Mouse (Mus musculus) A20 (cell line): ENCODE results near the gene Bbip1.

Experiments used
- DNase-seq: peaks from one replicate; pipeline ENCODE4 v3.0.0-alpha.2; 2011; ENCODE audit warnings: low read depth, low spot score

Gene Bbip1

DNA sequence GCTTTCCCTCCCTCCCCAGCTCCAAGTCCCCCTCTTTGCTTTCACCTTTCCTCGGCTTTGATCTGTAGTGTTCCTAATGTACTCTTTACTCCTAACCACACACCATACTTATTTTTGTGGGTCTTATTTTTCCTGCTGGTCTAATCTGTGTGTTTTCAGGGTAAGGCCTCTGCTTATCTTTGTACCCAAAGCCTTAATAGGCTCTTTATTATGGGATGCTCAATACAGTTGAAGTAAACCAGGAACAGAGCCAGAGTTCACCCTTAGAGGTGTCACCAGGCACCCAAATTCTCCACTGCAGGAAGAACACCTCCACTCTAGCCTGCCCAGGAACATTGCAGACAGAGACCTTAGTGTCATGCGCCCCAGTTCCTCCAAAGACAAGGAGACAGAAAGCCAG lies 52.9 kb downstream of the Bbip1 start:
- DNase-seq: no peak

DNA sequence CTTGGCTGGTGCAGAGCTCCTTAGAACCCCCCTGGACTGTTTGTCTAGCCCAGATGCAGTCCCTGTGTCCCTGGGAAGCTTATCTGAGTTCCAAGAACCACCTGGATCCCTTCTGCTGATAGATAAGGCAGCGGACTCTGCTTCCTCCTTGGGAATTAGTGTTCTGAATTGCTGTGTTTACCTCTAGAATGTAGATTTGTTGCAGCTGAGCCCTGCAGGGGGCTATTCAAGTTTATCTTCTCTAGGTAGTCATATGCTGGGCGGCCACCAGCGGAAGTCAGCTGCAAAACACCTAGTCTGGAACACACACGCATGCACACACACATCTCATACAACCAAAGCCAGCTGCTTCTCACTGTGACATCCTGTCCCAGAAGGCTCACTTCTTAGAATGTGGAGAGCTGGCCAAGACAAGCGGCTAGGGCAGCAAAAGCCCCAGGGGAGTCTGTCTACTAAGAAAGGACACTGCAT lies 53.6 kb downstream of the Bbip1 start:
- no peak for DNase-seq

DNA sequence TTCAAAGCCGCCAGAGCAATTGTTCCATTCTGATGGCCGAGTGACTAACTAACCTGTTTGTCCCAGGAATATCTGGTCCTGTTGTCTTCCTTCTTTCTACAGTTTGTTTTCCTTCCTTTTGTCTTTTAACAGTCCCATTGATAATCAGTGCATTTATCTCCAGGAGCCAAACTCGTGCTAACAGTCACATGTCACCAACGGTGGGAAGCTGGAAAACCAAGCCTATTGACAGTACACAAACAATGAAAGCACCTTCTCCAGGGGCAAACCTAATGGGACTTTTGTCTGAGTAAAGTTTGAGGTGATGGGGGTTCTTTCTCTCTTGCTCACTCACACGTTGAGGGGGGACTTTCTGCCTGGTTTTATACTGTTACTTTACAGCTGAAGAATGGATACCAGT lies 54.2 kb downstream of the Bbip1 start:
- DNase-seq: no peak

DNA sequence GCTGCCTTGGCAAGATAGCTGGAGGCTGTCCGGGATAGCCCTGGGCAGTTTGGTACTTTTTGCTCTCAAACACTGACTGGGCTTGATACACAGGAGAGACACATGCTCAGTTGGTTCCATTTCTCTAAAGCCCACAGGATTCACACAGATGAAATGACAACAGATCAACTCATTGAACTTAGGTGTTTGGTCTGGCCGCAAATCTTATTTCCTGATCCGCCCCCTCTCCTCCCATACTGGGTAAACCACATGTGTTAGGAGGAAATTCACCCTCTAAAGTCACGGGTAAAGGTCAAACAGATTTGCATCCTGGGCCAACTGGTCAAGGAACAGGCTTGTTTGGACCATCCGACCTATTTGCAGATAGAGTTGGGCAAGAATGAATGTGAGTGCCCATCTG lies 54.9 kb downstream of the Bbip1 start:
- DNase-seq: no peak

DNA sequence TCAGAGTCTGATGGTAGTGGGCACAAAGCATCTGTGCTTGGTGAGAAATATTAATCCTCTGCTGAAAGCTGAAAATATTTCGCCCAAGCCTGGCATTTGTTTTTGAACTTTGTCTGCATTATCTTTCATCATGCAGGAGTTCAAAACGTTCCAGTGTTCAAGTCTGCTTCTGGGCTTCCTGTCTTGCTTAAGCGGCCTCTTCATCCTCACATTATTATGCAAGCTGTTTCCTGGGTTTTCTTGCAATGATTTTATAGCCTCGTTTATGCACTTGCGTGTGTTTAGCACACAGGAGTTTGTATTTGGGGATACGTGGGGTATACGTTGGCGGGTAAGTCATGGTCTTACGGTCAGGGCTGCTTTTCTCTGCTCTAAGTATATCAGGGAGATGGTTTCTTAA lies 56.1 kb downstream of the Bbip1 start:
- no peak for DNase-seq

DNA sequence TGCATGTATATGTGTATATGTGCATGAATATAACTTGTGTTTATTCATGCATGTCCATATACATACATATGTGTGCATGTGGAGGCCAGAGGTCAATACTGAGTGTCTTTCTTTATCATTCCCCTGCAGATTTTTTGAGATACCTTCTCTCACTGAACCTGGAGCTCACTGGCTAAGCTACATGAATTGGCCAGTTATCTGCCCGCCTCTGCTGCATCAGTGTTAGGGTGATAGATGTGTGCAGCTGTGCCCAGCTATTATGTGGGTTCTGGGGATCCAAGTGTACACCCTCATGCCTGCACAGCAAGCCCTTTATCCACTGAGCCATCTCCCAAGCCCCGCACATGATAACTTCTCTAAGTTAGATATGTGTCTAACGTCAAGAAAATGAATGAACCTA lies 56.6 kb downstream of the Bbip1 start:
- no peak for DNase-seq

DNA sequence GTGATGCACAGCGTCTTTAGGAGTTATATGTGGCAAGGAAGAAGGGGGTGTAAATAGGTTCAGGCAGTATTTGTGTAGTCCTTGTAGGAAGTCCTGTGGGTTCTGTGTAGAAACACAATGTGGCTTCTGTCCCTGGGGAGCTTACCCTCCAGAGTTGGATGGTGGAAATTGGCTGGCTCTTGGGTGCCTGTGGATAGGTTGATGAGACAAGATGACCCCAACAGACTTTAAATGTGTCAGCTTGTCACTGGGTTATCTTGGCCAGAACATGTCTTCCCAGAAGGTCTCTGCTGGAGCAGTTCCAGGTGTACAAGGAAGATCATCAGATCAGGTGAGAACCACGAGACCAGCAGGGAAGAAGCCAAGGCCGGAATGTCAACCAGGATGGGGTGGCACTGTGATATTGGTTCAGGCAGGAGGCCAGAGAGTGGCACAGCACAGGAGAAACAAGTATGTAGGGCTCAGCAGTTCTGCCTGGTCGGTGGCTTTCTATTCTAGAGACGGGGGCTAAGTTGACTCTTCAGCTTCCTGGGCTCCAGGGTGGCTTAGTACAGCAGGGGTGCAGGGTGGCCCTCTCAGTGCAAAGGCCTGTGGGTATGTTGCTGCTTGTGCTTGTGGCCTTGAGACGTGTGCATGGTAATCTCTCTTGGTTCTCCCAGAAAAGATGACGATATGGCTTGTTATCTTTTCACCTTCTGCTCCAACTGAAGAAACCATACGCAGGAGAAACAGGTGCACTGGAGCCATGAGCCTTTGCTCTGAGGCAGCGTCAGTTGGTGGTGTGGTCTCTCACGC lies 57.7 kb downstream of the Bbip1 start:
- no peak for DNase-seq

DNA sequence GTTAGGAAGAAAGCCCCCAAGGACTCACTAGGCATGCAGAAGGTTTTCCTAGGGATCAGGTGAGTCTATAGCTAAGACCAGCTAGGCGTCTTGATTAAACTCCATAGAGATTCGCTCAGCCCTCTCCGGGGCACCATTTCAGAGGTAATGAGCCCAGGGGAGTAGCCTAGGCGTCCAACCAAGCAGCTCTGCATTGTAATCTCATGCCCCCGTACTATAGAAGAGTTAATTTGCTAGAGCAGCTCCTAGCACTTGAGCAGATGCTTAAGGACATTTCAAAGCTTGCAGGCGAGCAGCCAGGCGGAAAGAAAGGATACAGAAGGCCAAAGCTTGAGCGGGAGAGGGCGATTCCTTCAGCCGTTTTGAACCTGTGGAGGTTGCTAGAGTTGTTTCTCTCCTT lies 59.0 kb downstream of the Bbip1 start:
- DNase-seq: no peak

DNA sequence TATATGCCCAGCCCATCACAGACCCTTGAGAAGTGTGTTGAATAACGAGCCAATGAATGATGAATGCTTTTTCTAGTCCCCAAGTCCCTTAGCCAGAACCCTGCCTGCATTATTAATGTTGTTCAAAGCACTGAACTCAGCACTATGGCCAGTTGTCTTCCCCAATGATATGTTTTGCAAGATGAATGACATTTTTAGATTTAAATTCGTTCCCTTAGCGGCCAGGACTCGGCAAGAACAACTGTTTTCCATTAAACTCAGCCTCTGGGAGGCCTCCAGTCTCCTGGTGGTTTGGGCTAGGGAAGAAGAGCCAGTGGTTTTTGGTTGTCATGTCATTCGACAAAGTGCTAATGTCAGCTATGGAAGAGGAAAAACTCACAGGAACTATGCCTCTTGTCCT lies 62.6 kb downstream of the Bbip1 start:
- no peak for DNase-seq

DNA sequence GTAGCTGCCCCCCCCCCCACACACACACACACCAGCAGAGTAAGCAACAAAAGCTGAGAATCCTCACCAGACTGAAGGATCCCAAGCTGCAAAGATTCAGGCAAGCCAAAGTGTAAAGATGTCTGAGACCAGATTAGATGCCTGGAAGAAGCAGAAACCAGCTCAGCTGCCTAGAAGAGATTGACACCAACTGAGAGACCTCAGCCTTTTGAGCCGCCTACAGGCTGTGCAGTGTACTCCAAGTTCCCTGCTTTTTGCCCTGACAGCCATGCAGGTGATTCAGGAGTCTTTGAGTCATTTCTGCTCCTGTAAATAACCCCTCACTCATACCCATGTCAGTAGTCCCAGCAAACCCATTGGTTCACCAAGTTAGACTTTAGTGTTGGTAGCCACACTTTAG lies 64.0 kb downstream of the Bbip1 start:
- no peak for DNase-seq
